Mouse (Mus musculus) cerebellum, postnatal 36 days (tissue): ENCODE data around the gene Fes.

Experiments
- DNase-seq, 2 experiments: peaks; one replicate each; pipeline ENCODE4 v3.0.0; 2021 to 2022; ENCODE audit warnings: mixed read lengths in 2 of 2

Fes gene

GRCm38 (mm10) chr7:80387633-80388543, at the start of gene Fes:
TSS of gene Fes (minus strand) at chr7:80387946.
- no peak for DNase-seq

DNA sequence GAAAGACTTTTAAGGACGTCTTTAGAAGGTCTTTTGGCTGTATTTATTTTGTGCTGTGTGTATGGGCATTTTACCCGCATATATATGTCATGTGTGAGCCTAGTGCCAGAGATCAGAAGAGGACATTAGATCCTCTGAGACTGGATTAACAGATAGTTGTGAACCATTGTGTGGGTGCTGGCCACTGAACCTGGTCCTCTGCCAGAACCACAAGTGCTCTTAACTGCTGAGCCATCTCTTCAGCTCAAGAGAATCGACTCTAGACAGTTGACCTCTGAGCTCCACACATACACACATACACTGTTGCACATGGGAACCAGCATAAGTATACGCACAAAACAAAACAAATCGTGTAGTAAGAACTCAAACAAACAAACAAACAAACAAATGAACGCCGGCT, 48.8 kb upstream of the Fes start:
- DNase-seq = no peak

- DNase-seq = no peak
Observed at GRCm38 (mm10) chr7:80435594-80435993, 47.8 kb upstream of the Fes start.

- DNase-seq = peak; percentile 16 to 25
Observed at GRCm38 (mm10) chr7:80429661-80430060, 41.9 kb upstream of the Fes start.

DNA sequence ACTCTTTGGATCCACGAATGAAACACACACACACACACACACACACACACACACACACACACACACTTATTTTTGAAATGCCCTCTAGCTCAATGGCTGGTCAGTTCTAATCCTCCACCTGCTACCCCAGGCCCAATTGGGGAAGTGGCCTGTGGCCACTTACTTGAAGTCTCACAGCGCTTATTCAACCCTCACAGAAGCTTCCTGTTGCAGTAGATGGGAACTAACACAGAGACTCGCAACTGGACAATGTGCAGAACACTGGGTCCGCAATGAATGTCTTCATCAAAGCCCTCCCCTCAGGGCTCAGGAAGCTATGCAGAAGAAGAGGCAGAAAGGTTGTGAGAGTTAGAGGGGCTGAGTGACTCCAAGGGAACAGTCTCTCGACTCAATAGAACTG, 40.0 kb upstream of the Fes start:
- no peak for DNase-seq

- no peak for DNase-seq
Observed at GRCm38 (mm10) chr7:80426363-80426762, 38.6 kb upstream of the Fes start.

GRCm38 (mm10) chr7:80424722-80425121, 37.0 kb upstream of the Fes start:
- no peak for DNase-seq

DNA sequence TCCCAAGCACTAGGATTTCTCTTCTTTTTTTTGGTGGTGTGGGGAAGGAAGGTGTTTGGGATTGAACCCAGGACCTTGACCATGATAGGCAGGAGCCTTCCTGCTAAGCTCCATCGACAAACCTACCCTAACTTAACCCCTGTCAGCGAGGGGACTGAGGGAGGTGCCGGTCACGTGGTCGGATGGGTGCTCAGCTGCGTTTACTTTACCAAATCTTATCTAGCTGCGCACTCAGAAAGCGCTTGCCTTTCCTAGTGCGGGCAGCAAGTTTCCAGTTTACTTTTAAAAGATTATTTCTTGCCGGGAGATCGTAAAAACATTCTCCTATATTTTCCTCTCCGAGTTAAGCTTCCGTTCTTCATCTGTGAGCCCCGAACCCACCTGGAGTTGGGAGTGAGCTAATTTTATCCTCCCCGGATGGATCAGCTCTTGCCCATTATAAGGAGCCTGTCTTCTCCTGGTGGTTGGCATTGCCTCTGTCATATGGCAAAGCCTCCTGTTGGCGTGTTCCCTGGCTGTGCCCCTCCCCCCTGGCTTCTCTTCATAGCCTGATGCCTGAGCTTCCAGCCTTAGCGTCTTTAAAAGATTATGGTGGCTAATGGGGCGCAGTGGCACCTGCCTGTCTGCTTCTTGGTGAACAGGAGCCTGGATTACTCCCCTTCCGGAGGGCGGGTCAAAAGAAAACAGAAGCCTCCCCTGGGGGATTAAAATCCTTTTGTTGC, 35.2 kb upstream of the Fes start:
- DNase-seq = peak; percentile 67 to 74

GRCm38 (mm10) chr7:80421576-80421975, 33.8 kb upstream of the Fes start:
- DNase-seq = no peak

GRCm38 (mm10) chr7:80420586-80420985, 32.8 kb upstream of the Fes start:
- no peak for DNase-seq

- DNase-seq = no peak
Observed at GRCm38 (mm10) chr7:80419278-80419677, 31.5 kb upstream of the Fes start.

DNA sequence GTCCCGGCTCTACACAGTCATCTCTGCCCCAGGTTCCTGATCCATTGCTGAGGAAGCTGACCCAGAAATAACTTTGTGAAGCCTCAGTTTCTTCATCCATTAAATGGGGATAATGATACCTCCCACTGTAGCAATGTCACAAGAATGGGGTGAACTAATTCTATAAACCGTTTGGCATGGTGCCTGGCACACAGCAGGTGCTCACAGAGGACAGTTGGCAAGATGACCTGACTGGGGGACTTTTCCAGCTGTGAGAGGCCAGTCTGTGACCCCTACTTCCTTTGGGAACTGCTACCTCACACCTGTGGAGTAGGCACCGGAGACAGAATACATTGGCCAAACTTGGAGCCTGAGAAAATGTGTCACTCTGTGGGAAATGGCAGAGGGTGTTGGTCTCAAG, 30.3 kb upstream of the Fes start:
- no peak for DNase-seq

DNA sequence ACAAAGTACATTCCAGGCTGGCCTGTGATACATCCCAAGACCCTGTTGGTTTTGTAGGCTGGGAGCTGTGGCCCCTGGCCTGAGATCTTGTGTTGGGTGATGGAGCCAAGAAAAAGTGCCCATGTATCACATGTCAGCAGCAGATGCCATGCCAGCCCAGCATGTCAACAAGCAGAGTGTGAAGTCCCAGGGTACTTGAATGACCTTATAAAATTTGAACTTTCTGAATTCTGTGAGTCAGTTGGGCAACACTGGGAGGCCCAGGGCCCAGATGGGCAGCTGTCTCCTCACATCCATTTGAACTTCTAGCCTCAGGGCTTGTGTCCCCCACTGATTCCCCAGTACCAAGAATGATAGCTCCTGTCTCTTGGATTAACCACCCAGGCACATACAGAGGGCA, 29.9 kb upstream of the Fes start:
- DNase-seq = no peak

GRCm38 (mm10) chr7:80416969-80417368, 29.2 kb upstream of the Fes start:
- DNase-seq = no peak

DNA sequence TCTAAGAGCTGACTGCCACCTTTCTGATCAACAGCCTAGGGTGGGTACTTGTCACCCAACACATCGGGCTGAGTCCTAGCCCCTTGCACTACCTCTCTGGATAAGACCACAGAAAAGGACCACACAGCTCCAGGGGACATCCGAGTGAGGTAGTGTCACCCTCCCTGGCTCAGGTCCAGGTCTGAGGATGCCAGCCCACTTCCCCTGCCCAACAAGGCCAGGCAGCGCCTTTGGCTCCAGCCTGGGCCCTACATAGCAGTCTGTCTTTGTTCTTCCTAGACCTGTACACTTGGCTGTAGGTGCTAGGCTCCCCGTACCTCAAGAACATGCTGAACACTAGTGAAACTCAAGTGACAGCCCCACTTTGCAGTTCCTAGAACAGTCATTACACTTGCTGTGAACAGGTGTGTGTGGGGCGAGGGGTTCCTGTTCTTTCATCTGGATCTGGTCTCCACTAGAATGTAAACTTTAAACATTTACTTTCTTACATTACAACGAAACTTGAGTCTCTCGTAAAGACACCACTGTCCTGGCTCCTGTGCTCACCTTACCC, 26.6 kb upstream of the Fes start:
- no peak for DNase-seq

GRCm38 (mm10) chr7:80413512-80414302, 26.0 kb upstream of the Fes start:
- no peak for DNase-seq

GRCm38 (mm10) chr7:80412781-80413180, 25.0 kb upstream of the Fes start:
- no peak for DNase-seq

- no peak for DNase-seq
Observed at GRCm38 (mm10) chr7:80412279-80412678, 24.5 kb upstream of the Fes start.

DNA sequence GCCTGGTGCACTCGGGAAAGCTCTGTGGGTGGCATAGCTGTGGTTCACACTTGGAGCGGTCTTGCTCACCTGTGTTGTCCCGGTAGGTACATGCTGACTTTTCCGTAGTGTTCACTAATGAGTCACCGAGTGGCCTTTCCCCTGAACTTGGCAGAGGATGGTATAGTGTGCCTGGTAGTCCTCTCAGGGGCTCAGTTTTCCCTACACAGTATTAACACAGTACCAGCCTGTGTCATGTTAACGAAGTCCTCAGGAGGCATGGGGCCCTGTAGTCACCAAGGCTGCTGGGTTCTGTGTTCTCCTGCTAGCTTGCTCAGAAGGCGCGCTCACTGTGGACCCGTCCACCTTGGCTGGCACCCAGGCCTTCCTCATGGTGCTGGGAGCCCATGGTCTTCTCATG, 22.6 kb upstream of the Fes start:
- no peak for DNase-seq

GRCm38 (mm10) chr7:80407712-80408111, 20.0 kb upstream of the Fes start:
- DNase-seq = no peak

GRCm38 (mm10) chr7:80406186-80406585, 18.4 kb upstream of the Fes start:
- no peak for DNase-seq

- DNase-seq = no peak
Observed at GRCm38 (mm10) chr7:80405188-80405695, 17.5 kb upstream of the Fes start, which contains the start of gene Furin. TSS of gene Furin (minus strand) at chr7:80405436.
